15 mouse cellular contexts compared by ENCODE assay signal in genomic region chr11:60975097-60975496, GRCm38 (mm10).
DNase-seq lines count a peak whose midpoint lies in the region.
"Had no signal": no experiment of that assay in that cellular context is flagged by ENCODE, and none has a peak within 500 bp of the region (broad histone marks: within the 10 kb centered on the region; RNA-seq: fewer than 3 reads in every experiment).

No protein-coding gene starts in this region.

- DNase-seq in lung, adult 18-20 months: peak; percentile 24 to 48
- DNase-seq in lung, postnatal 14 days: no peak
- DNase-seq in lung, postnatal 36 days: peak; percentile 43
- DNase-seq in lung, postnatal 4 days: no peak
- peak; percentile 23 for DNase-seq in R1 (ENCODE audit: low read depth, low spot score)
- DNase-seq in thymus, postnatal 25 days: peak; percentile 9
- DNase-seq in right cerebral cortex, adult 18-20 months: no peak
- no peak for DNase-seq in kidney, postnatal 4 days
- DNase-seq: adrenal gland, postnatal 14 days; cerebellum, adult 11-12 months; cerebellum, adult 9-10 months; cerebellum, postnatal 25 days; gastrocnemius, postnatal 10 days; heart, adult 18-20 months; heart, postnatal 14 days had no signal

Comparison
In these comparisons a context has a peak if more than half of its experiments do, and no peak if none do; other contexts are left out.
1. DNase-seq: peak in lung, adult 18-20 months (2 of 2), lung, postnatal 36 days (single experiment), R1 (single experiment) and thymus, postnatal 25 days (single experiment); none in lung, postnatal 14 days (single experiment), lung, postnatal 4 days (0 of 2), right cerebral cortex, adult 18-20 months (single experiment) and kidney, postnatal 4 days (0 of 2).